In genomic region chr3:121170631-121171030, GRCm38 (mm10) we compare ENCODE assay signal across 10 mouse cellular contexts. TPM values are rescaled to one million over a fixed set of nuclear protein-coding genes. Genes with fewer than 3 reads are reported as not detected.
DNase-seq lines count a peak whose midpoint lies in the region; ATAC-seq lines count a peak whose summit lies in the region.
"Had no signal": no experiment of that assay in that cellular context is flagged by ENCODE, and none has a peak within 500 bp of the region (broad histone marks: within the 10 kb centered on the region; RNA-seq: fewer than 3 reads in every experiment).

No protein-coding gene starts in this region.

- 0 out of 2 replicates have a peak overlapping the region, but pooled peaks have one; percentile 17 for H3K9ac ChIP-seq in heart, embryonic 14.5 days (ENCODE audit: low read length)
- H3K9ac ChIP-seq in hindbrain, embryonic 15.5 days, result peak overlapping the region; percentile 63; the same call in 1 of the 2 replicates
- H3K9ac ChIP-seq in midbrain, embryonic 13.5 days (replicated peaks), result no peak overlapping the region

- no peaks in the 10 kb centered on the region for H3K27me3 ChIP-seq in heart, embryonic 14.5 days (ENCODE audit: control insufficient read depth, insufficient read depth, low read length)
- H3K27me3 ChIP-seq in hindbrain, embryonic 15.5 days, result no peaks in the 10 kb centered on the region
- H3K27me3 ChIP-seq in midbrain, embryonic 13.5 days, result no peaks in the 10 kb centered on the region

- no peak overlapping the region for H3K27ac ChIP-seq in heart, embryonic 14.5 days (replicated peaks in 1 of 2; ENCODE audit: control insufficient read depth in 1 of 2, insufficient read depth in 1 of 2, low read depth in 2 of 2, low read length in 2 of 2)
- H3K27ac ChIP-seq in hindbrain, embryonic 15.5 days (replicated peaks), result no peak overlapping the region
- H3K27ac ChIP-seq in midbrain, embryonic 13.5 days, result no peak overlapping the region

- intact Hi-C loops in heart, postnatal 10 days (cut with DNase I), result loop anchor here (2.0 to 10.0 kb wide), 4 partner anchors 92 to 564 kb away; no protein-coding TSS in a partner anchor
- intact Hi-C loops in left cerebral cortex, postnatal 25 days (cut with DNase I), result loop anchor here (2.0 to 10.0 kb wide), 3 partner anchors 94 to 332 kb away; partner anchors contain the start of gene Alg14

- peak overlapping the region in 1 of 2 experiments; percentile 76; a peak in 1 of 4 replicates for H3K4me3 ChIP-seq in heart, embryonic 14.5 days (ENCODE audit: control insufficient read depth in 1 of 2, insufficient read depth in 1 of 2, low read depth in 1 of 2, low read length in 2 of 2)
- H3K4me3 ChIP-seq in hindbrain, embryonic 15.5 days, result peak overlapping the region; percentile 71
- peak overlapping the region; percentile 56 for H3K4me3 ChIP-seq in midbrain, embryonic 13.5 days (replicated peaks)

- 57% methylated on average over 7 of the region's 7 CpGs for WGBS in heart, embryonic 14.5 days
- 46% methylated on average over 7 of the region's 7 CpGs for WGBS in hindbrain, embryonic 15.5 days
- WGBS in midbrain, embryonic 13.5 days, result 60% methylated on average over 7 of the region's 7 CpGs

- H3K36me3 ChIP-seq in heart, embryonic 14.5 days (ENCODE audit: control insufficient read depth, insufficient read depth, low read length), result no peaks in the 10 kb centered on the region
- no peaks in the 10 kb centered on the region for H3K36me3 ChIP-seq in hindbrain, embryonic 15.5 days
- H3K36me3 ChIP-seq in midbrain, embryonic 13.5 days, result no peaks in the 10 kb centered on the region

- H3K9me3 ChIP-seq in heart, embryonic 14.5 days (ENCODE audit: control insufficient read depth, low read length), result peaks cover 5% of the 10 kb centered on the region; the same call in 1 of the 2 replicates
- H3K9me3 ChIP-seq in hindbrain, embryonic 15.5 days, result no peaks in the 10 kb centered on the region
- no peaks in the 10 kb centered on the region for H3K9me3 ChIP-seq in midbrain, embryonic 13.5 days

- H3K4me1 ChIP-seq in heart, embryonic 14.5 days (ENCODE audit: control insufficient read depth in 2 of 2, insufficient read depth in 2 of 2, low read length in 2 of 2), result peaks cover 0 to 4% of the 10 kb centered on the region in 2 experiments; a peak in 1 of 4 replicates
- peaks cover 12% of the 10 kb centered on the region; the same call in 1 of the 2 replicates for H3K4me1 ChIP-seq in hindbrain, embryonic 15.5 days (replicated peaks)
- H3K4me1 ChIP-seq in midbrain, embryonic 13.5 days (replicated peaks), result 0 out of 2 replicates have a peak, but pooled peaks cover 4% of the 10 kb centered on the region

- ATAC-seq in heart, embryonic 14.5 days (ENCODE audit: insufficient number of reproducible peaks, insufficient read depth, low FRiP score, low read depth), result no peak
- ATAC-seq in hindbrain, embryonic 15.5 days (ENCODE audit: low FRiP score, low read depth), result no peak
- no peak for ATAC-seq in midbrain, embryonic 13.5 days
- no peak for ATAC-seq in monocyte, adult 5-6 weeks (replicated peaks; ENCODE audit: insufficient number of reproducible peaks, low FRiP score, low TSS enrichment, poor library complexity, severe bottlenecking)

- peak overlapping the region; percentile 82 for H3K4me2 ChIP-seq in heart, embryonic 14.5 days (ENCODE audit: low read length)
- H3K4me2 ChIP-seq in hindbrain, embryonic 15.5 days, result peak overlapping the region; percentile 87
- H3K4me2 ChIP-seq in midbrain, embryonic 13.5 days (replicated peaks), result peak overlapping the region; percentile 70

- DNase-seq in heart, postnatal 10 days, result no peak
- peak; percentile 11 for DNase-seq in MN1 (ENCODE audit: low spot score)
- no peak for DNase-seq in left cerebral cortex, postnatal 25 days (ENCODE audit: low spot score in 2 of 2)
- no peak for DNase-seq in lung, adult 18-20 months
- DNase-seq: cerebellum, postnatal 14 days; right cerebral cortex, postnatal 25 days had no signal

RNA-seq across cellular contexts. Expression of gene Rwdd3, which starts 0.9 kb away (rescaled TPM):
- polyA plus RNA-seq in heart, embryonic 14.5 days (2014; fragmentation: Nextera tagmentation; extraction: Ambion mirVana), result 4.0 and 4.2 TPM in 2 replicates
- 1 to 10 TPM; 3.0 to 3.1 TPM for total RNA-seq in heart, postnatal 10 days (2021)
- 6.6 and 7.4 TPM in 2 replicates for polyA plus RNA-seq in hindbrain, embryonic 15.5 days (2015; fragmentation: Nextera tagmentation; extraction: Ambion mirVana)
- 4.7 and 5.5 TPM in 2 replicates for polyA plus RNA-seq in midbrain, embryonic 13.5 days (2015; fragmentation: Nextera tagmentation; extraction: Ambion mirVana)
- 10 to 100 TPM; 13.9 to 14.1 TPM for total RNA-seq in left cerebral cortex, postnatal 25 days (2021)
- 3.6 to 6.2 TPM (median 3.9 TPM) in 3 replicates for total RNA-seq in monocyte, adult 5-6 weeks (2017)
